Mouse (Mus musculus) left cerebral cortex, adult 2 months (tissue): ENCODE data around the gene Mc1r. TPM values are rescaled to one million over a fixed set of nuclear protein-coding genes. Genes with fewer than 3 reads are reported as not detected.
"Not testable (repeated sequence)": the region's sequence is repeated elsewhere in the genome, so short reads cannot be mapped to it uniquely, and the experiment has no call there.

Experiments used
- DNase-seq, 2 experiments: peaks; one replicate each; pipeline ENCODE4 v3.0.0; 2021 to 2022; ENCODE audit warnings: low spot score in 2 of 2, mixed read lengths in 1 of 2; ENCODE audit errors: extremely low spot score in 1 of 2
- H3K27ac ChIP-seq: fragments of 200-600 bp; 2 replicates; pipeline ENCODE4 v1.8.1; 2022
- H3K4me3 ChIP-seq: fragments of 200-600 bp; 2 replicates; pipeline ENCODE4 v1.8.1; 2022
- CTCF ChIP-seq: fragments of 200-600 bp; IDR thresholded peaks from 2 replicates; pipeline ENCODE4 v1.8.1; 2022; ENCODE audit warnings: antibody characterized with exemption, mild to moderate bottlenecking, moderate library complexity
- intact Hi-C: fragments of 180-260 bp; cut with DNase I; formaldehyde crosslinking; loops from one replicate; pipeline ENCODE4 v1.15.1; 2025
- total RNA-seq, 2 experiments: library from RNA; stranded (reverse); gene quantifications; 2 replicates each; pipeline ENCODE4 v1.2.3; 2021

Gene Mc1r
- total RNA-seq, 2 experiments from 2014 or later: 0.18 to 0.19 TPM

DNA sequence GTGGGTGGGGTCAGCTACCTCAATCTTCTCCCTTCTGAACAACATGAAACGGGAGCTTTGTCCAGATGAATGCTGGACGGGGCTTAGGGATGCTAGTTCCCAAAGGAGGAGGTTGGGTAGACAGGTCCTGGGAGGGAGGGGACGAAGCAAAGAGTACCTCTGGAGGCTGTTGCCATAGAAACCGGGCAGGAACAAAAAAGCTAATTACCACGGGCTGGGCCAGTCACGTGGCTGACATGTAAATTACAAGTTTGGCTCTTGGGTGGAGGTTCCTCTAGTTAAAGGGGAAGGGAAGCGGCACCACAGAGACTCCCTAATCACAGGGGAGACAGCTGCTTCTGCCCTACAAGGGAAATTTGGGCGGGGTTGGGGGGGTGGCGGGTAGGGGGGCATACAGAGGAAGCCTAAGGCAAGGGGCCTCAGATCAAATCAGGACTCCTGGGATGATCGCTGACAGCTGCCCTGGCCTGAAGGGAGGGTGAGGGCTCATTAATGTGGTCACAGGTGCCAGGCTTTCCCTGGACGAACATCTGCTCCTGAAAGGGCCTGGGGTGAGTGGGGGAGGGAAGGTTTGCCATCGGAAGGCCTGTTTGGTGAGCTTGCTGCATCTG lies 5.8 kb downstream of the Mc1r start:
- H3K27ac ChIP-seq: peak overlapping the region; percentile 92

DNA sequence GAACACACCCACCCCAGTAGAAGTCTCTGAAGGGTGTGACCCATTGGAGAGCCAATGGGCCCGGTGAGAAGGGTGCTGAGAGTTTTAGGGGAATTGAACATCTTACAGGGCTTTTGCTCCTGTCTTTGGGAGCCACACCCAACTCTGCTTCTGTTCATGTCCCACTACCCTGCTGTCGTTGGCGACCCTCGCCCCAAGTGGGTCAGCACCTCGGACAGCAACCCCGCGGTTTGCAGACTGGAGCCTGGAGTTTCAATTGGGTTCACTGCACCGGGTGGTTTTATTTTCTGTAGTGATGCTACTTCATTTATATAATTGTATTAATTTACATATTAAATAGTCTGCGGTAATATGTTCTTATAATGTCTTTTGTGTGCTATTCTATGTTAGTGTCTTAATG lies 7.3 kb downstream of the Mc1r start:
- intact Hi-C loops: no loop called here
- TF ChIP-seq CTCF: no peak
- peak overlapping the region; percentile 91 for H3K4me3 ChIP-seq
- no peak for DNase-seq
- no peak overlapping the region for H3K27ac ChIP-seq

More for the DNA sequence above, 5.8 kb downstream of the Mc1r start:
- intact Hi-C loops: no loop called here
- peak overlapping the region; percentile 91 for H3K4me3 ChIP-seq
- TF ChIP-seq CTCF: no peak
- peak; percentile 72 to 80 for DNase-seq

GRCm38 (mm10) chr8:123414997-123415696 lies 8.2 kb downstream of the Mc1r start:
- TF ChIP-seq CTCF: peak; percentile 15
- intact Hi-C loops, H3K4me3 ChIP-seq, DNase-seq, H3K27ac ChIP-seq: not testable (repeated sequence)

- intact Hi-C loops: no loop called here
- DNase-seq: no peak
- peak; percentile 62 for TF ChIP-seq CTCF
- Histone ChIP-seq H3K4me3 (no peak overlapping the region), H3K27ac (no peak overlapping the region)
Measured at GRCm38 (mm10) chr8:123415967-123416943, 9.3 kb downstream of the Mc1r start.

GRCm38 (mm10) chr8:123416944-123417555 lies 10.1 kb downstream of the Mc1r start:
- DNase-seq: no peak
- Histone ChIP-seq H3K4me3 (no peak overlapping the region), H3K27ac (no peak overlapping the region)
- TF ChIP-seq CTCF: no peak
- intact Hi-C loops: no loop called here

DNA sequence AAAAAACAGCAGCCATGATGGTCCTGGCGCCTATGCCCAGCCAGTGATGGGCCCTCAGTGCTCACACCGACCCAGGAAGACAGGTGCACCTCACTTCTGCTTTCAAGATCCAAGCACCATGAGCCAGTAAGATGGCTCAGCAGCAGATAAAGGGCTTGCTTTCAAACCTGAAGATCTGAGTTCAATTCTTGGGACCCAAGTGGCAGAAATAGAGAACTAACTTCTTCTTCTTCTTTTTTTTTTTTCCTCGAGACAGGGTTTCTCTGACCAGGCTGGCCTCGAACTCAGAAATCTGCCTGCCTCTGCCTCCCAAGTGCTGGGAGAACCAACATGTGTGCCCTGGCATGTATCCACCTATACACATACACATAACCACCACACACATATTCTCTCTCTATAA lies 12.8 kb downstream of the Mc1r start:
- no peak for DNase-seq
- intact Hi-C loops: no loop called here
- Histone ChIP-seq H3K27ac (no peak overlapping the region), H3K4me3 (no peak overlapping the region)
- TF ChIP-seq CTCF: no peak

DNA sequence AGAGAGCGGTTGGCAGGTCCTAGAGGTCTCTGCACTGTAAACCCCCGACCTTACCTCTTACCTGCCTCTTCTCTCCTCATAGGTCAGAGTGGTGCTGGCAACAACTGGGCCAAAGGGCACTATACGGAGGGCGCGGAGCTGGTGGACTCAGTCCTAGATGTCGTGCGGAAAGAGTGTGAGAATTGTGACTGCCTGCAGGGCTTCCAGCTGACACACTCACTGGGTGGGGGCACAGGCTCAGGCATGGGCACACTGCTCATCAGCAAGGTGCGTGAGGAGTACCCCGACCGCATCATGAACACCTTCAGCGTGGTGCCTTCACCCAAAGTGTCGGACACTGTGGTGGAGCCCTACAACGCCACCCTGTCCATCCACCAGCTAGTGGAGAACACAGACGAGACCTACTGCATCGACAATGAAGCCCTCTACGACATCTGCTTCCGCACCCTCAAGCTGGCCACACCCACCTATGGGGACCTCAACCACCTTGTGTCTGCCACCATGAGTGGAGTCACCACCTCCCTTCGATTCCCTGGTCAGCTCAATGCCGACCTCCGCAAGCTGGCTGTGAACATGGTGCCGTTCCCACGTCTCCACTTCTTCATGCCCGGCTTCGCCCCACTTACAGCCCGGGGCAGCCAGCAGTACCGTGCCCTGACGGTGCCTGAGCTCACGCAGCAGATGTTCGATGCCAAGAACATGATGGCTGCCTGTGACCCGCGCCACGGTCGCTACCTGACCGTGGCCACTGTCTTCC lies 13.8 kb downstream of the Mc1r start:
- DNase-seq: no peak
- intact Hi-C loops: no loop called here
- no peak for TF ChIP-seq CTCF
- Histone ChIP-seq H3K4me3 (no peak overlapping the region), H3K27ac (no peak overlapping the region)

GRCm38 (mm10) chr8:123421325-123421724 lies 14.4 kb downstream of the Mc1r start:
- H3K27ac ChIP-seq: no peak overlapping the region; the same call in 1 of the 2 replicates
- no peak for TF ChIP-seq CTCF
- DNase-seq: no peak
- H3K4me3 ChIP-seq: no peak overlapping the region
- intact Hi-C loops: no loop called here

DNA sequence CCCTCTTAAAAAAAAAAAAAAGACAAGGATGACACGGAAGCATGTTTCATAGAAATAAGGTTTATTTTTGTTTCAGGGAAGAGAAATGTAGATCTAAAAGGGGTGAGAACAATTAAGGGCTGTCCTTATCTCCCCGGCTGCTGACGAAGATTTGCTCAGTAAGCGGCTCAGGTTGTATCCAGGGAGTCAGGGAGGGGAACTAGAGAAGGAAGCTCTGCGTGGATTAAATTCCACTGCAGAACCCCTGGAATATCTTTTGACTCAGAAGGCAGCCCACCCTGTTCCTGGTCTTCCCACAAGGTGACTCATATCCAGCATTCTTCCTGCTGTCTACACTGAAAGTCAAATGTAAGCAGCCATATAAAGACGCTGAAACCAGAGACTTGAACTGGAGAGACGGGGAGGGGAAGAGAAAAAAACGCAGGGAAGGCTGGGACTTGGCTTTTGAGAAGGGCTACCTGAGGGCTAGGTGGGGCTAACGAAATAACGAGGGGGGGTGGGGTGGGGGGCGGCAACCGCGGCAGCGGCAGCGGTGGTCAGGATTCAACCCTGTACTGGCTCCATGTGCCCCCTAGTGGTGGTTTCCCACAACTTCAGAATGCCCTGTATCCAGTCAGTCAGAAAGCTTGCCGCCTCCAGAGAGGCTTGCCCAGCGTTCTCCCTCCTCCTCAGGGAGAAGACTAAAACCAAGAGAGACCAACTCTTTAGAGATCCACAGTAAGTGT lies 15.3 kb downstream of the Mc1r start:
- intact Hi-C loops: no loop called here
- peak overlapping the region; percentile 5 for H3K27ac ChIP-seq
- no peak overlapping the region for H3K4me3 ChIP-seq

DNA sequence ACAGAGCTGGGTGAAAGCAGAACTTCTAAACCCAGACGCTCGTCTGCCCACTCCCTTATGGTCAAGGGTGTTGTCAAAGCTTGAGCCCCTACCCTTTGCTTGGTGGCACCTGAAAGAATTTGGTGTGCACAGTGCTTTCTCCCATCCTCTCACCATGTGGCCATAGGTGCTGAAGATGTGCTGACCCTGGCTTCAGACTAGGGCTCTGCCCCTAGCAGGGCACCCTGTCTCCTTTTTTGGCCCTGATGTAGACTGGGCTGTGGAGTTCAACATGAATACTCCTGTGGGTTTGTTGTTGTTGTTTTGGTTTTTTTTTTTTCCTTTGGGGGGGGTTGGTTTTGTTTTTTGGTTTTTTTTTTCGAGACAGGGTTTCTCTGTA lies 15.9 kb downstream of the Mc1r start:
- intact Hi-C loops: no loop called here
- TF ChIP-seq CTCF: no peak
- peak in 1 of 2 experiments; percentile 15 for DNase-seq
- no peak overlapping the region for H3K4me3 ChIP-seq
- peak overlapping the region; percentile 5; the same call in 1 of the 2 replicates for H3K27ac ChIP-seq

More for the DNA sequence above, 15.3 kb downstream of the Mc1r start:
- peak; percentile 76 to 78 for DNase-seq
- peak; percentile 84 for TF ChIP-seq CTCF
